Mouse (Mus musculus) embryo, embryonic 11.5 days (tissue): ENCODE results near the gene Znhit2.

Experiments
- DNase-seq: peaks from one replicate; pipeline ENCODE4 v3.0.0-alpha.2; 2012; ENCODE audit warnings: low read depth, low spot score

Gene Znhit2

GRCm38 (mm10) chr19:6046294-6047153 lies 14.5 kb upstream of the Znhit2 start, which contains the start of gene Syvn1:
Gene Syvn1, plus strand, starts transcription at chr19:6046576.
- peak; percentile 87 for DNase-seq

- no peak for DNase-seq
Observed at GRCm38 (mm10) chr19:6047154-6047898, 13.7 kb upstream of the Znhit2 start.

GRCm38 (mm10) chr19:6047899-6048166 lies 13.2 kb upstream of the Znhit2 start:
- no peak for DNase-seq

DNA sequence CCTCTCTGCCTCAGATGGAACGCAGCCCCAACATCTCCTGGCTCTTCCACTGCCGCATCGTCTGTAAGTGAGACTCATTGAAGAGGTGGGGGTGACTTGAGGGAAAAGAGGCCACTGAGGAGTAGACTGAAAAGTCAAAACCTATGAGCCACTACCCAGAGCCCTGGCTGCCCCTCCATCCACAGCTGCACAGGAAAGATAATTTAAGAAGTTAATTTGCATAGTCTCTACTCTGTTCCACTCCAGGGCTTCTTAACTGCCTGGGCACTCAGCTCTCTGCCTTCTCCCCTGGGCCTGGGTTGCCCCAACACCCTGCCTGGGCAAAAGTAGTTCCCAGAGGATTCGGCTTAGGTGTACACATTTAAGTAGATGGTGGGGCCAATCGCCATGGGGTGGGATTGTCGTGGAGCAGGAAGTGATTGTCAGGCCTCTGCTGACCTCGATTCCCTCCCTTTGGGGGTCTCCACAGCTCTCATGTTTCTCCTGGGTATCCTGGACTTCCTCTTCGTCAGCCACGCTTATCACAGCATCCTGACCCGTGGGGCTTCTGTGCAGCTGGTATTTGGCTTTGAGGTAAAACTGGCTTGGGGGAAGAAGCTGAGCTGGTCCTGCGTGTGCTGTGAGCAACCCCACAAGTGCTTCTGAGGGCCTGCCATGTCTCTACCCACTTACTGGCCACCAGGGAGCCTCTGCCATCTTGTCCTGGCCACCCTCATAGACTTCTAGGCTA lies 12.1 kb upstream of the Znhit2 start:
- DNase-seq = no peak

DNA sequence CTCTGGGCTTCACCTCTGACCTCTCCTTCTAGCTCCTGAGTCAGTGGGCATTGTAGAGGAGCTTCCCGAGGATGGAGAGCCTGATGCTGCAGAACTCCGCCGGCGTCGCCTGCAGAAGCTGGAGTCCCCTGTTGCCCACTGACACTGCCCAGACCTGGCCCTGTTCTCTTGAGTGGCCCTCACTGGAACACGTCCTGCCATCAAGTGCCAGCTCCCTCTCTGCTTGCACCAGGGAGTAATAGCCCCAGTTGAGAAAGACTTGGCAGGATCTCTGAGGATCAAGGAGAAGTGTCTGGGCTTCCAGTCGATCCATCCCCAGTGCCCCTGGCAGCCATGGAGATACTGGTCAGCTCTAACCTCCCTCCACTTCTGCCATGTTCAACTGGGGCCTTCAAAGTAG lies 8.5 kb upstream of the Znhit2 start:
- no peak for DNase-seq

GRCm38 (mm10) chr19:6054296-6054695 lies 6.7 kb upstream of the Znhit2 start:
- no peak for DNase-seq

DNA sequence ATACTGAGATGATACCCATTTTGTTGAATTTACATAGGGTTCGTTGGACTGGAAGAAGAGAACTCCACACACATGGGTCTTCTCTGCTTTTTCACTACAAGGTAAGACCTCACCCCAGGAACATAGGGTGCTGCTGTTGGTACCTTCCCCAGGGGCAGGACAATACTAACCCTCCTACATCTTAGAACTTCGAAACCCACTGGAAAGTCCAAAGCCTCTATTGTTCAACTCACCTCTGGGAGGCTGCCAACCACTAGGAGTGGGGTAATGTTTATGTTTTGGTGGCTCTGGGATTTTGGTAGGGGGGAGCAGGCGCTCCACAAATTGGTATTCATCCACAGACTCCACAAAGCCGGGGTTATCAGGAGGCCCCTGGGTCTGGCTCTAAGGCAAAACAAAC lies 4.3 kb upstream of the Znhit2 start:
- no peak for DNase-seq

DNA sequence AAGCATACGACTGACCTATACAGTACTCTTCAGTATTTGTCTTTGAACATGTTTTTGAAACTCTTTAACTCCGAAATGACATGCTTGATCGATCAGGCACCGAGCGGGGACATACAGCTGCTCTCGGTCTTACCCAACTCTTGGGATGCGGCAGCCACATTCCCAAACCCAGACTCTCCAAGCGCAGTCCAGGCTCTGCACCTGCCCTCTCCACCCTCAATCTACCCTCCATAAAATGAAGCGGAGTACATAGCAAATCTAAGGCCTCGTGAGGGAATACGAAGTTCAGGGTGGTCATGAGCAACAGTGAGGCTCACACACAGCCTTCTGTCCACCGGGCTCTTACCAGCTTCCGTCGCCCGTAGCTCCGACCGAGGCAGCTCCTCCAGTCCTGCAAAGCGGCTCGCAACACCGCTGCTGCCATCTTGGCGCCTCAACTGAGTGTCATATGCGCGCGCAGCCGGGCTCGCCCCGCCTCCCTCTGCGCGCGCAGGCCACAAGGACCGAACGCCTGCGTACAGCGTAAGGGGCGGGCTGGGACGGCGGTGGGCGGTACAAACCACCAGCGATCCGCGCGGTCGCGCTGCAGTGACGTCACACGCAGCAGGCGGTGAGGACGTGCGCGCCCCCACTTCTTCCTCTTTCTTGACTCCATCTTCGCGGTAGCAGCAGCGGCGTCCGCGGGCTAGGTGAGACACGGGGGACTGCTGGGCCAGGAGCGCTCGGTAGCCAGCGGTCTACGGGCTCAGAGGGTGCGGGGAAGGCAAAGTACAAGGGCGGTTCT lies 3.5 kb upstream of the Znhit2 start, which contains the start of the genes Mrpl49 and Fau:
TSS of gene Mrpl49 (minus strand) at position 473 of the 784 bp plus-strand sequence.
TSS of gene Fau (plus strand) at position 532 of the 784 bp plus-strand sequence.
- DNase-seq = peak; percentile 97

- DNase-seq = no peak
Observed at GRCm38 (mm10) chr19:6058513-6058912, 2.5 kb upstream of the Znhit2 start.

GRCm38 (mm10) chr19:6058966-6059365 lies 2.0 kb upstream of the Znhit2 start:
- no peak for DNase-seq

DNA sequence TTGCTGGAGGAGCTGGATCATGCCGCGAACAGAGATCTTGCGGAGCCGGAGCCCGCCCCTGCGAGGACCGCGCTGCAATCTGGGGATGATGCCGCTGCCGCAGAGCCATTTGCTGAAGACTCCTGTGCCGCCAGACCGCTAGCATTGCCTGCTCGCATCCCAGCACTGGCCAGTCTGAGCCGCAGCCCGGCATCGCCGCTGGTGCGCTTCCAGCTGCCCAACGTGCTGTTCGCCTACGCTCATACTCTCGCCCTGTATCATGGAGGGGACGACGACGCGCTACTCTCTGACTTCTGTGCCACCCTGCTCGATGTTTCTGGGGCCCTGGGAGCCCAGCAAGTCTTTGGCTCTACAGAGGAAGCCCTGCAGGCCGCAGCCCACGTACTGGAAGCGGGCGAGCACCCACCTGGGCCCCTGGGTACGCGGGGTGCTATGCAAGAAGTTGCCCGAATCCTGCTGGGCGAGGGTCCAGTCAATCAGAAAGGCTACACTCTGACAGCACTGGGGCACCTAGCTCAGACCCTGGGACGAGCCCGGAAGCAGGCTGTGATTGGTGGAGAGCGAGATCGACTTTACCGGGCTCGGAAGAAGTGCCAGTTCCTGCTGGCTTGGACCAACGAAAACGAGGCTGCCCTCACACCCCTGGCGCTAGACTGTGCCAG lies 780 bp downstream of the Znhit2 start:
- no peak for DNase-seq

- DNase-seq = no peak
Observed at GRCm38 (mm10) chr19:6062418-6062817, 1.4 kb downstream of the Znhit2 start.

- no peak for DNase-seq
Observed at GRCm38 (mm10) chr19:6063081-6063480, 2.1 kb downstream of the Znhit2 start.

GRCm38 (mm10) chr19:6066571-6066970 lies 5.6 kb downstream of the Znhit2 start:
- DNase-seq = no peak

- no peak for DNase-seq
Observed at GRCm38 (mm10) chr19:6067011-6067723, 6.2 kb downstream of the Znhit2 start.

GRCm38 (mm10) chr19:6067724-6068415 lies 6.9 kb downstream of the Znhit2 start, which contains the start of gene Tm7sf2:
Gene Tm7sf2, minus strand, starts transcription at chr19:6068373.
- DNase-seq = peak; percentile 85

GRCm38 (mm10) chr19:6068951-6069350 lies 8.0 kb downstream of the Znhit2 start:
- DNase-seq = no peak

DNA sequence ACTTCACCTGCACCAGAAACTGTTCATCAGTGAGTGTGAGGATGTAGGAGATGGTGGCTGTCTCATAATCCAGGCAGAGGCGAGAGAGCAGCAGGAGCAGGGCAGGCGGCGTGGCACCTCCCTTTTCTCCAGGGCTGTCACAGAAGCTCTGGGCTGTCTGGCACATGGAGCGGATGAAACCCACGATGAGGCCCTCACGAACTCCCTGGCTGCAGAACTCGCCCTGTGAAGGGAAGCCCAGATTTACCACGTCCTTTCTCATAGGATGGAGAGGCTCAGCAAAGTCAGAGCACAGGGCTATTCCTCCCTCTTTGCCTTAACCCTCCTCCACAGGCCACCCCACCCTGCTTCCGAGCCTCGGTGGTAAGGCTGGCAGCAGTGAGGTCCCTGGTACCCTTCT lies 8.9 kb downstream of the Znhit2 start:
- no peak for DNase-seq

- no peak for DNase-seq
Observed at GRCm38 (mm10) chr19:6070571-6071250, 9.7 kb downstream of the Znhit2 start.
